Mouse (Mus musculus): ENCODE measurements around the gene Brinp1. TPM values are rescaled to one million over a fixed set of nuclear protein-coding genes. Genes with fewer than 3 reads are reported as not detected.

Brinp1 gene
- polyA plus RNA-seq, 1 experiment from 2014 or later: 2.9 TPM

GRCm38 (mm10) chr4:68930022-68930421 lies 24.2 kb downstream of the Brinp1 start:
- no peak for ATAC-seq (ENCODE audit: insufficient number of reproducible peaks, insufficient read depth, low FRiP score, low read depth)
- no peak overlapping the region for H3K4me3 ChIP-seq (ENCODE audit: control insufficient read depth in 1 of 2, insufficient read depth in 1 of 2, low read depth in 1 of 2, low read length in 2 of 2)

GRCm38 (mm10) chr4:68926091-68926490 lies 28.1 kb downstream of the Brinp1 start:
- Histone ChIP-seq H3K9ac (ENCODE audit: low read length) (no peak overlapping the region), H3K36me3 (ENCODE audit: control insufficient read depth, insufficient read depth, low read length) (no peaks in the 10 kb centered on the region), H3K4me3 (ENCODE audit: control insufficient read depth in 1 of 2, insufficient read depth in 1 of 2, low read depth in 1 of 2, low read length in 2 of 2) (no peak overlapping the region), H3K9me3 (ENCODE audit: control insufficient read depth, low read length) (no peaks in the 10 kb centered on the region), H3K4me1 (ENCODE audit: control insufficient read depth in 2 of 2, insufficient read depth in 2 of 2, low read length in 2 of 2) (no peaks in the 10 kb centered on the region), H3K4me2 (ENCODE audit: low read length) (no peak overlapping the region), H3K27me3 (ENCODE audit: control insufficient read depth, insufficient read depth, low read length) (no peaks in the 10 kb centered on the region), H3K27ac (replicated peaks in 1 of 2; ENCODE audit: control insufficient read depth in 1 of 2, insufficient read depth in 1 of 2, low read depth in 2 of 2, low read length in 2 of 2) (no peak overlapping the region)
- ATAC-seq (ENCODE audit: insufficient number of reproducible peaks, insufficient read depth, low FRiP score, low read depth): no peak
- WGBS: 74% methylated on average over 2 of the region's 2 CpGs

More at GRCm38 (mm10) chr4:68930022-68930421, 24.2 kb downstream of the Brinp1 start:
- 62% methylated on average over 3 of the region's 3 CpGs for WGBS
- H3K27ac ChIP-seq (replicated peaks in 1 of 2; ENCODE audit: control insufficient read depth in 1 of 2, insufficient read depth in 1 of 2, low read depth in 2 of 2, low read length in 2 of 2): no peak overlapping the region
- H3K4me1 ChIP-seq (ENCODE audit: control insufficient read depth in 2 of 2, insufficient read depth in 2 of 2, low read length in 2 of 2): no peaks in the 10 kb centered on the region
- no peaks in the 10 kb centered on the region for H3K36me3 ChIP-seq (ENCODE audit: control insufficient read depth, insufficient read depth, low read length)
- H3K4me2 ChIP-seq (ENCODE audit: low read length): no peak overlapping the region
- no peaks in the 10 kb centered on the region for H3K9me3 ChIP-seq (ENCODE audit: control insufficient read depth, low read length)
- H3K27me3 ChIP-seq (ENCODE audit: control insufficient read depth, insufficient read depth, low read length): no peaks in the 10 kb centered on the region
- H3K9ac ChIP-seq (ENCODE audit: low read length): no peak overlapping the region

- H3K9ac ChIP-seq (ENCODE audit: low read length): no peak overlapping the region
- H3K4me2 ChIP-seq (ENCODE audit: low read length): no peak overlapping the region
- H3K9me3 ChIP-seq (ENCODE audit: control insufficient read depth, low read length): no peaks in the 10 kb centered on the region
- no peak overlapping the region for H3K27ac ChIP-seq (replicated peaks in 1 of 2; ENCODE audit: control insufficient read depth in 1 of 2, insufficient read depth in 1 of 2, low read depth in 2 of 2, low read length in 2 of 2)
- no peaks in the 10 kb centered on the region for H3K36me3 ChIP-seq (ENCODE audit: control insufficient read depth, insufficient read depth, low read length)
- no peak overlapping the region for H3K4me3 ChIP-seq (ENCODE audit: control insufficient read depth in 1 of 2, insufficient read depth in 1 of 2, low read depth in 1 of 2, low read length in 2 of 2)
- no peaks in the 10 kb centered on the region for H3K27me3 ChIP-seq (ENCODE audit: control insufficient read depth, insufficient read depth, low read length)
- WGBS: 61% methylated on average over 1 of the region's 1 CpGs
- no peaks in the 10 kb centered on the region for H3K4me1 ChIP-seq (ENCODE audit: control insufficient read depth in 2 of 2, insufficient read depth in 2 of 2, low read length in 2 of 2)
- ATAC-seq (ENCODE audit: insufficient number of reproducible peaks, insufficient read depth, low FRiP score, low read depth): no peak
These were observed 31.3 kb downstream of the Brinp1 start for GRCm38 (mm10) chr4:68922944-68923343.

GRCm38 (mm10) chr4:68922504-68922903 lies 31.7 kb downstream of the Brinp1 start:
- Histone ChIP-seq H3K4me2 (ENCODE audit: low read length) (no peak overlapping the region), H3K9ac (ENCODE audit: low read length) (no peak overlapping the region), H3K9me3 (ENCODE audit: control insufficient read depth, low read length) (no peaks in the 10 kb centered on the region), H3K27ac (replicated peaks in 1 of 2; ENCODE audit: control insufficient read depth in 1 of 2, insufficient read depth in 1 of 2, low read depth in 2 of 2, low read length in 2 of 2) (no peak overlapping the region), H3K27me3 (ENCODE audit: control insufficient read depth, insufficient read depth, low read length) (no peaks in the 10 kb centered on the region), H3K4me3 (ENCODE audit: control insufficient read depth in 1 of 2, insufficient read depth in 1 of 2, low read depth in 1 of 2, low read length in 2 of 2) (no peak overlapping the region), H3K36me3 (ENCODE audit: control insufficient read depth, insufficient read depth, low read length) (no peaks in the 10 kb centered on the region), H3K4me1 (ENCODE audit: control insufficient read depth in 2 of 2, insufficient read depth in 2 of 2, low read length in 2 of 2) (no peaks in the 10 kb centered on the region)
- WGBS: 86% methylated on average over 1 of the region's 1 CpGs
- ATAC-seq (ENCODE audit: insufficient number of reproducible peaks, insufficient read depth, low FRiP score, low read depth): no peak

GRCm38 (mm10) chr4:68920127-68920526 lies 34.1 kb downstream of the Brinp1 start:
- Histone ChIP-seq H3K27ac (replicated peaks in 1 of 2; ENCODE audit: control insufficient read depth in 1 of 2, insufficient read depth in 1 of 2, low read depth in 2 of 2, low read length in 2 of 2) (no peak overlapping the region), H3K27me3 (ENCODE audit: control insufficient read depth, insufficient read depth, low read length) (no peaks in the 10 kb centered on the region), H3K4me2 (ENCODE audit: low read length) (no peak overlapping the region), H3K4me1 (ENCODE audit: control insufficient read depth in 2 of 2, insufficient read depth in 2 of 2, low read length in 2 of 2) (no peaks in the 10 kb centered on the region), H3K9ac (ENCODE audit: low read length) (no peak overlapping the region), H3K9me3 (ENCODE audit: control insufficient read depth, low read length) (no peaks in the 10 kb centered on the region), H3K36me3 (ENCODE audit: control insufficient read depth, insufficient read depth, low read length) (no peaks in the 10 kb centered on the region), H3K4me3 (ENCODE audit: control insufficient read depth in 1 of 2, insufficient read depth in 1 of 2, low read depth in 1 of 2, low read length in 2 of 2) (no peak overlapping the region)
- ATAC-seq (ENCODE audit: insufficient number of reproducible peaks, insufficient read depth, low FRiP score, low read depth): no peak
- WGBS: 58% methylated on average over 3 of the region's 3 CpGs

GRCm38 (mm10) chr4:68910942-68911341 lies 43.3 kb downstream of the Brinp1 start:
- H3K4me1 ChIP-seq (ENCODE audit: control insufficient read depth in 2 of 2, insufficient read depth in 2 of 2, low read length in 2 of 2): peaks cover 0 to 4% of the 10 kb centered on the region in 2 experiments; a peak in 2 of 4 replicates
- H3K36me3 ChIP-seq (ENCODE audit: control insufficient read depth, insufficient read depth, low read length): no peaks in the 10 kb centered on the region
- H3K9me3 ChIP-seq (ENCODE audit: control insufficient read depth, low read length): no peaks in the 10 kb centered on the region
- H3K9ac ChIP-seq (ENCODE audit: low read length): no peak overlapping the region
- no peak for ATAC-seq (ENCODE audit: insufficient number of reproducible peaks, insufficient read depth, low FRiP score, low read depth)
- H3K4me3 ChIP-seq (ENCODE audit: control insufficient read depth in 1 of 2, insufficient read depth in 1 of 2, low read depth in 1 of 2, low read length in 2 of 2): no peak overlapping the region
- no peak overlapping the region for H3K27ac ChIP-seq (replicated peaks in 1 of 2; ENCODE audit: control insufficient read depth in 1 of 2, insufficient read depth in 1 of 2, low read depth in 2 of 2, low read length in 2 of 2)
- no peaks in the 10 kb centered on the region for H3K27me3 ChIP-seq (ENCODE audit: control insufficient read depth, insufficient read depth, low read length)
- 28% methylated on average over 3 of the region's 3 CpGs for WGBS
- no peak overlapping the region for H3K4me2 ChIP-seq (ENCODE audit: low read length)

GRCm38 (mm10) chr4:68906417-68907210 lies 47.6 kb downstream of the Brinp1 start:
- Histone ChIP-seq H3K9me3 (ENCODE audit: control insufficient read depth, low read length) (no peaks in the 10 kb centered on the region), H3K27ac (replicated peaks in 1 of 2; ENCODE audit: control insufficient read depth in 1 of 2, insufficient read depth in 1 of 2, low read depth in 2 of 2, low read length in 2 of 2) (peak overlapping the region in 1 of 2 experiments; percentile 37; a peak in 1 of 4 replicates), H3K4me1 (ENCODE audit: control insufficient read depth in 2 of 2, insufficient read depth in 2 of 2, low read length in 2 of 2) (peaks cover 0 to 4% of the 10 kb centered on the region in 2 experiments; a peak in 2 of 4 replicates), H3K27me3 (ENCODE audit: control insufficient read depth, insufficient read depth, low read length) (no peaks in the 10 kb centered on the region), H3K4me3 (ENCODE audit: control insufficient read depth in 1 of 2, insufficient read depth in 1 of 2, low read depth in 1 of 2, low read length in 2 of 2) (no peak overlapping the region), H3K9ac (ENCODE audit: low read length) (no peak overlapping the region), H3K4me2 (ENCODE audit: low read length) (peak overlapping the region; percentile 40), H3K36me3 (ENCODE audit: control insufficient read depth, insufficient read depth, low read length) (no peaks in the 10 kb centered on the region)
- 45% methylated on average over 11 of the region's 11 CpGs for WGBS
- no peak for ATAC-seq (ENCODE audit: insufficient number of reproducible peaks, insufficient read depth, low FRiP score, low read depth)

- 69% methylated on average over 4 of the region's 4 CpGs for WGBS
- Histone ChIP-seq H3K4me2 (ENCODE audit: low read length) (no peak overlapping the region), H3K9me3 (ENCODE audit: control insufficient read depth, low read length) (no peaks in the 10 kb centered on the region), H3K27ac (replicated peaks in 1 of 2; ENCODE audit: control insufficient read depth in 1 of 2, insufficient read depth in 1 of 2, low read depth in 2 of 2, low read length in 2 of 2) (no peak overlapping the region), H3K9ac (ENCODE audit: low read length) (no peak overlapping the region), H3K4me3 (ENCODE audit: control insufficient read depth in 1 of 2, insufficient read depth in 1 of 2, low read depth in 1 of 2, low read length in 2 of 2) (no peak overlapping the region), H3K27me3 (ENCODE audit: control insufficient read depth, insufficient read depth, low read length) (no peaks in the 10 kb centered on the region), H3K36me3 (ENCODE audit: control insufficient read depth, insufficient read depth, low read length) (no peaks in the 10 kb centered on the region), H3K4me1 (ENCODE audit: control insufficient read depth in 2 of 2, insufficient read depth in 2 of 2, low read length in 2 of 2) (no peaks in the 10 kb centered on the region)
- no peak for ATAC-seq (ENCODE audit: insufficient number of reproducible peaks, insufficient read depth, low FRiP score, low read depth)
These were observed 63.7 kb downstream of the Brinp1 start for GRCm38 (mm10) chr4:68890526-68890925.
